Mouse (Mus musculus): ENCODE data around the gene Dnajb4. TPM values are rescaled to one million over a fixed set of nuclear protein-coding genes. Genes with fewer than 3 reads are reported as not detected.
"Not testable (repeated sequence)": the region's sequence is repeated elsewhere in the genome, so short reads cannot be mapped to it uniquely, and the experiment has no call there.

Gene Dnajb4
- polyA plus RNA-seq, 1 experiment from 2014 or later, result 49.5 TPM

DNA sequence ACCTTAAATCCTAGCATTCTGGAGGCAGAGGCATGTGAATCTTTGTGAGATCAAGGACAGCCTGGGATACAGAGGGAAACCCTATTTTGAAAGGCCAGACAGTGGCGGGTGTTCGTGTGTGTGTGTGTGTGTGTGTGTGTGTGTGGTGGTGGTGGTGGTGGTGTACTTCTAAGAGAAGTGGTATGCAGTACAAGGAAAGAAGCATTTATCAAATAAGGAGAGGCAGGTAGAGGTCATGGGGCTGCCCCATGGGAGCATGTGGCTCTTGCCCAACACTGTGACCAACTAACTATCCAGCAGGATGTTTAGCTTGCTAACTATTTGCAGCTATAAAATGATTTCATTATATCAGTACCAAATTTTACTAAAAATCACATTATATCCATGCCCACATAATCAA is 8.5 kb downstream of the Dnajb4 start:
- Histone ChIP-seq H3K4me1 (ENCODE audit: control insufficient read depth, insufficient read depth, low read depth, low read length) (no peaks in the 10 kb centered on the region), H3K4me2 (ENCODE audit: low read length) (no peak overlapping the region), H3K27me3 (replicated peaks; ENCODE audit: control insufficient read depth, insufficient read depth, low read length) (no peaks in the 10 kb centered on the region), H3K4me3 (ENCODE audit: low read length) (no peak overlapping the region), H3K27ac (ENCODE audit: low read depth, low read length) (no peak overlapping the region), H3K9ac (ENCODE audit: low read depth, low read length) (no peak overlapping the region), H3K36me3 (ENCODE audit: control insufficient read depth, insufficient read depth, low read length) (no peaks in the 10 kb centered on the region), H3K9me3 (ENCODE audit: control insufficient read depth, low read length) (no peaks in the 10 kb centered on the region)
- ATAC-seq, result no peak
- WGBS, result 74% methylated on average over 2 of the region's 2 CpGs

DNA sequence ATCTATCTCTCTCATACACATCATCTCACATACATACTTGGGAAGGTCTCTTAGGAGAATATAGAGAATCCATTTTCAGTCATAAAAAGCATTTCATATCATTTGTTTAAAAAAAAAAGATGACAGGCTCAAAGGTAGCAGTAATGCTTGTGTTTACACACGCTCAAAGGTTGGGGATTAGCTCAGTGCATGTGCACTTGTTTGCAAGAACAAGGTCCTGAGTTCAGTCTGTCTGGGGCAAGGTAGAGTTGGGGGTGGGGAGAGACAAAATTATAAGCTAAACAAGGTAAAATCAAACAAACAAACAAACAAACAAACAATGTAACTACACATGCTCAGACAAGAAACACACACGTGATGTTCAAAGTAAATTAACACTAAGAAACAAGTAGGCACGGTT is 8.9 kb downstream of the Dnajb4 start:
- Histone ChIP-seq H3K27ac (ENCODE audit: low read depth, low read length) (no peak overlapping the region), H3K9ac (ENCODE audit: low read depth, low read length) (no peak overlapping the region), H3K4me2 (ENCODE audit: low read length) (no peak overlapping the region), H3K4me3 (ENCODE audit: low read length) (no peak overlapping the region), H3K27me3 (replicated peaks; ENCODE audit: control insufficient read depth, insufficient read depth, low read length) (no peaks in the 10 kb centered on the region), H3K36me3 (ENCODE audit: control insufficient read depth, insufficient read depth, low read length) (no peaks in the 10 kb centered on the region), H3K9me3 (ENCODE audit: control insufficient read depth, low read length) (no peaks in the 10 kb centered on the region), H3K4me1 (ENCODE audit: control insufficient read depth, insufficient read depth, low read depth, low read length) (no peaks in the 10 kb centered on the region)
- ATAC-seq, result no peak
- whole genome bisulfite sequencing, result 94% methylated on average over 3 of the region's 3 CpGs

DNA sequence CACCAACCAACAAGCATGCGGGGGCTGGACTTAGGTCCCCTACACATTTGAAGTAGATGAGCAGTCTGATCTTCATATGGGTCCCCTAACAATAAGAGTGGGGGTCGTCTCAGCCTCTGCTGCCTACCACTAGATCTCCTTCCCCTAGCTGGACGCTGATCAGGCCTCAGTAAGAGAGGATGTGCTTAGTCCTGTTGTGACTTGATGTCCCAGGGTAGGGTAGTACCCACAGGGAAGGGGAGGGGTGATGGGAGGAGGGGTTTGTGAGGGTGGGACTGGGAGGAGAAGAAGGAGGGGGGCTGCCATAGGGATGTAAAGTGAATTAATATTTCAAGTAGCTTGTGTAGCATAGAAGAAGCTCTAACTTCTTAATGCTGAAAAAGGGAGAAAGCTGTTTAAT is 11.0 kb downstream of the Dnajb4 start:
- Histone ChIP-seq H3K4me1 (ENCODE audit: control insufficient read depth, insufficient read depth, low read depth, low read length) (no peaks in the 10 kb centered on the region), H3K9ac (ENCODE audit: low read depth, low read length) (no peak overlapping the region), H3K4me2 (ENCODE audit: low read length) (no peak overlapping the region), H3K36me3 (ENCODE audit: control insufficient read depth, insufficient read depth, low read length) (no peaks in the 10 kb centered on the region), H3K27ac (ENCODE audit: low read depth, low read length) (no peak overlapping the region), H3K4me3 (ENCODE audit: low read length) (no peak overlapping the region), H3K27me3 (replicated peaks; ENCODE audit: control insufficient read depth, insufficient read depth, low read length) (no peaks in the 10 kb centered on the region), H3K9me3 (ENCODE audit: control insufficient read depth, low read length) (no peaks in the 10 kb centered on the region)
- no peak for ATAC-seq
- 68% methylated on average over 3 of the region's 3 CpGs for WGBS

DNA sequence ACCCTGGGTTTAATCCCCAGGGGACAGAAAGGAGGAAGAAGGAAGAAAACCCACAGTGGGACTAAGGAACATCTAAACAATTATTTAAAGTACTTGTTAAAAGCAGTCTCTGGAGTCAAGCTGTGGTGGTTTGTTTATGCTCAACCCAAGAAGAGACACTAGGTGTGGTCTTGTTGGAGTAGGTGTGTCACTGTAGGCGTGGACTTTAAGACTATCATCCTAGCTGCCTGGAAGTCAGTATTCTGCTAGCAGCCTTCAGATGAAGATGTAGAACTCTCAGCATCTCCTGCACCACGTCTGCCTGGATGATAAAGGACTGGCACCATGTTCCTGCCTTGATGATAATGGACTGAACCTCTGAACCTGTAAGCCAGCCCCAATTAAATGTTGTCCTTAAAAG is 12.9 kb downstream of the Dnajb4 start:
- 47% methylated on average over 2 of the region's 2 CpGs for WGBS

DNA sequence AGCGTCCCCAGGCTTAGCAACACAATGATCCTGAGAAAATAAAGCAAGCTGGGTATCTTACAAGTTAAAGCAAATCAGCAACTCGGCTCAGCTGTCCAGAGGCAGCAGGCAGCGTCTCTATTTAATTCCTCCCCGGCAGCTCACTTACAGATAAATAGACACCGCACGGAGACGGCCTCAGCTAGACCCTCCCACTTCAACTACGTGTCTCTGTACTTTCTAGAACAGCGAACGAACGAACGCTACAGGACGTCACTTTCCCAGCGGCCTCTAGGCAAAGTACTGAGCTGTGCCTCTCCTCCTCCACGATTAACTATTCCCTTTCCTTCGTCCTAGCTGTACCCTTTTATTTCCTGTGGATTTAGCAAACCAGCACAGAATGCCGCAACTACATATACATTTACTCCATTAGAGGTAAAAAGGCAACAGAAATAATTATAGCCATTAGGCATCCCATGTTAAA is 16.4 kb downstream of the Dnajb4 start:
- ATAC-seq, result peak; percentile 99
- H3K9ac ChIP-seq (ENCODE audit: low read depth, low read length), result peak overlapping the region; percentile 59
- H3K9me3 ChIP-seq (ENCODE audit: control insufficient read depth, low read length), result no peaks in the 10 kb centered on the region
- 1% methylated on average over 17 of the region's 17 CpGs for WGBS
- H3K36me3 ChIP-seq (ENCODE audit: control insufficient read depth, insufficient read depth, low read length), result no peaks in the 10 kb centered on the region
- peak overlapping the region; percentile 53 for H3K4me2 ChIP-seq (ENCODE audit: low read length)
- peak overlapping the region; percentile 81 for H3K27ac ChIP-seq (ENCODE audit: low read depth, low read length)
- H3K4me1 ChIP-seq (ENCODE audit: control insufficient read depth, insufficient read depth, low read depth, low read length), result peaks cover 12% of the 10 kb centered on the region
- H3K27me3 ChIP-seq (replicated peaks; ENCODE audit: control insufficient read depth, insufficient read depth, low read length), result no peaks in the 10 kb centered on the region
- peak overlapping the region; percentile 51 for H3K4me3 ChIP-seq (ENCODE audit: low read length)

More for the DNA sequence above, 12.9 kb downstream of the Dnajb4 start:
- ATAC-seq; H3K9me3 ChIP-seq (ENCODE audit: control insufficient read depth, low read length); H3K27ac ChIP-seq (ENCODE audit: low read depth, low read length); H3K4me2 ChIP-seq (ENCODE audit: low read length); H3K9ac ChIP-seq (ENCODE audit: low read depth, low read length); H3K4me1 ChIP-seq (ENCODE audit: control insufficient read depth, insufficient read depth, low read depth, low read length); H3K4me3 ChIP-seq (ENCODE audit: low read length); H3K36me3 ChIP-seq (ENCODE audit: control insufficient read depth, insufficient read depth, low read length); H3K27me3 ChIP-seq (replicated peaks; ENCODE audit: control insufficient read depth, insufficient read depth, low read length): not testable (repeated sequence)

DNA sequence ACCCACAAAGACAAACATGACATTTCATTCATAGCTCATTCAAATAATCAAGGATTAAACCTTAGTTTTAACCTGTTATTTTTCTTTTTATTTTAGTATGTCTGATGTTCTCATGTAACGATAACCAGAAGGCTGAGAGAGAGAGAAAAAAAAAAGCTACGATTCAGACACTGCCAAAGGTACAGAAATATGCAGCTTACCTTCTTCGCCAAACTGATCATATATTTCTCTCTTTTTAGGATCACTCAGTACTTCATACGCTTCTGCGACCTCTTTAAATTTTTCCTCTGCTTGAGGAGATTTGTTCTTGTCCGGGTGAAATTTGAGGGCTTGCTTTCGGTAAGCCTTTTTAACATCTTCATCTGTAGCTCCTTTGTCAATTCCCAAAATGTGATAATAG is 16.9 kb downstream of the Dnajb4 start:
- no peak for ATAC-seq
- no peaks in the 10 kb centered on the region for H3K36me3 ChIP-seq (ENCODE audit: control insufficient read depth, insufficient read depth, low read length)
- peak overlapping the region; percentile 81 for H3K27ac ChIP-seq (ENCODE audit: low read depth, low read length)
- no peaks in the 10 kb centered on the region for H3K27me3 ChIP-seq (replicated peaks; ENCODE audit: control insufficient read depth, insufficient read depth, low read length)
- peak overlapping the region; percentile 53 for H3K4me2 ChIP-seq (ENCODE audit: low read length)
- WGBS, result 7% methylated on average over 7 of the region's 7 CpGs
- H3K4me1 ChIP-seq (ENCODE audit: control insufficient read depth, insufficient read depth, low read depth, low read length), result peaks cover 12% of the 10 kb centered on the region
- peak overlapping the region; percentile 51 for H3K4me3 ChIP-seq (ENCODE audit: low read length)
- H3K9me3 ChIP-seq (ENCODE audit: control insufficient read depth, low read length), result no peaks in the 10 kb centered on the region
- H3K9ac ChIP-seq (ENCODE audit: low read depth, low read length), result peak overlapping the region; percentile 59

DNA sequence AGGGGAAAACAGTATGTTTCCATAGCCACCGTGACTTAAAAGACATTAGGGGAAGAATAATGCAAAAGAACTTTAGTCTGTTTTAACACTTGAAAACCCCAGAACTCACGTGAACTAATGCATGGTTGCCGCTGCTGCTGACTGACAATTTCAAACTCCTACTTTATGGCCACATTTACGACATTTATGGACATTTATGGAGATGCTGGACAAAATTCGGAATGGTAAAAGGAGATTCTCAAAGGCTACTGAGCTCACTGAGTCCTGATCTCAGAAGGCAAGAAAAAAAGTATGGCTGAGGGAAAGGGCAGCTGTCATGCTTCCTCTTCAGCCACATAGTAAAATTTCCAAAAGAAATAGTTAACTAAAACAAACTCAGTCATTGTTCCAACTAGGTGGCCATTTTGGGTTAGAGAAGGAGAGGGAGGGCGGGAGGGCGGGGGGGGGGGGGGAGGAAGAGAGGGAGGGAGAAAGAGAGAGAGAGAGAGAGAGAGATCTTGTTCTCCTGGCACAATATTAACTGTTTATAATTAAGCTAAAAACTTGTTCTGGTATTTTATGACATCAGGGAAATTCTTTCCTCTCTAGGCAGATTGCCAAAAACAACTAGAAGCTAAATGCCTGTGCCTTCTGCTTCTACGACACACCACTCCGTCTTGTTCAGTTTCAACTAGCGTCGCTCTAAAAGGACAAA is 17.7 kb downstream of the Dnajb4 start:
- H3K4me3 ChIP-seq (ENCODE audit: low read length), result peak overlapping the region; percentile 42
- H3K9ac ChIP-seq (ENCODE audit: low read depth, low read length), result peak overlapping the region; percentile 48
- no peaks in the 10 kb centered on the region for H3K9me3 ChIP-seq (ENCODE audit: control insufficient read depth, low read length)
- H3K36me3 ChIP-seq (ENCODE audit: control insufficient read depth, insufficient read depth, low read length), result no peaks in the 10 kb centered on the region
- peak overlapping the region; percentile 51; the same call in 1 of the 2 replicates for H3K27ac ChIP-seq (ENCODE audit: low read depth, low read length)
- ATAC-seq, result no peak
- 33% methylated on average over 10 of the region's 11 CpGs for WGBS
- no peaks in the 10 kb centered on the region for H3K27me3 ChIP-seq (replicated peaks; ENCODE audit: control insufficient read depth, insufficient read depth, low read length)
- H3K4me1 ChIP-seq (ENCODE audit: control insufficient read depth, insufficient read depth, low read depth, low read length), result peaks cover 12% of the 10 kb centered on the region
- peak overlapping the region; percentile 65 for H3K4me2 ChIP-seq (ENCODE audit: low read length)

DNA sequence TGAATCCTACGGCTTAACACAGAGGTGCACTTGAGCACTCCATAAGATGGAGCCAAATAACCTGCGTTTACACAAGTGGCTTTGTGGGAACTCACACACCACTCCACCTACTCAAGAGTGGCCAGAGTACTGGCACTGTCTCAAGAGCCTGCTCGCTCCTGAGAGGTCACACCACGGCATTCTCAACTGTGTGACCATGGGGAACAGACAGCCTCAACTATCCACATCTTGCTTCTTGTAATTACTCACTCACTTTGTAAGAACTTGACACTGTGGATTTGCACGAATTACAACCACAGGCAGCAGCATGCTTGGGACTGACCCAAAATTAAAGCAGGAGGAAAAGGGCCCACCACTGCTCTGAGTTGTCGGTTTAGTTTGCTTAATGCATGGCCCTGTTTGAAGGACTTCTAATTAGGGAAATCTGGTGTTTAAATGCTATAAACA is 18.3 kb downstream of the Dnajb4 start:
- Histone ChIP-seq H3K4me1 (ENCODE audit: control insufficient read depth, insufficient read depth, low read depth, low read length) (peaks cover 12% of the 10 kb centered on the region), H3K36me3 (ENCODE audit: control insufficient read depth, insufficient read depth, low read length) (no peaks in the 10 kb centered on the region), H3K9me3 (ENCODE audit: control insufficient read depth, low read length) (no peaks in the 10 kb centered on the region), H3K27ac (ENCODE audit: low read depth, low read length) (peak overlapping the region; percentile 51), H3K9ac (ENCODE audit: low read depth, low read length) (peak overlapping the region; percentile 48), H3K4me3 (ENCODE audit: low read length) (peak overlapping the region; percentile 42), H3K4me2 (ENCODE audit: low read length) (peak overlapping the region; percentile 65), H3K27me3 (replicated peaks; ENCODE audit: control insufficient read depth, insufficient read depth, low read length) (no peaks in the 10 kb centered on the region)
- 29% methylated on average over 6 of the region's 6 CpGs for WGBS
- ATAC-seq, result peak; percentile 22; the same call in 1 of the 2 replicates

DNA sequence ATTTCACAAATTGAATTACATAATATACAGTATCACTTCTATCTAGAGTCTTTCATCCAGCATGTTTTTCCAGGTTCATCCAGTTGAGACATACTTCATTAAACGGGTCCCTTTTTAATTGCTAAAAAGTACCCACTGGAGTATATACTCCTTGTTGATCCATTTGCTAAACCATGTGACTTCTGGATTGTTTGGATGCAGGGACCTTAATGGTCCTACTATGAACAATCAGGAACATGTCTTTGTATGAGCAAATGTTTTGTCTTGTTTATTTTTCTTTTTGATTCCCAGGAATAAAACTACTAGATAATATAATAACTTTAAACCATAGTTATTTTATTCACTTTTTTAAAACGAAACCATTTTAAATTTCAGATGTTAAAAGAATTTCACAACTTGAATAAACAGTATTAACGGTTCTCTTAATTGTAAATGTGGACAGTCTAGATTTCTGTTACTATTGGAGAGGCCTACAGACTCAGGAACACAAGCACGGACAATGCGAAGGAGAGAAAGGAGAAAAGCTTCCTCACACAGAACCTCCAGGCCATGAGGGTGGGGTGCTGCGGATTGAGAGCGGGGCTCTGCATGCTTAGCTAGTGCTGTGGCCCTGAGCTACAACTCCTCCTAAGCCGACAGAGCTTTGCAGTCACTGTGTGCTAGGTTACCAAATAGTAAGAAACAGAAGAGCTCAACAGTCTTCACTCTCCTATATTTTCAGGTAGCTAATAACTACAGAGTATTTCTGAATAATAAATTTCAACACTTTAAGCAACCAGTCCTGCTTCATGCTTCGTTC is 19.2 kb downstream of the Dnajb4 start:
- Histone ChIP-seq H3K36me3 (ENCODE audit: control insufficient read depth, insufficient read depth, low read length) (0 out of 2 replicates have a peak, but pooled peaks cover 3% of the 10 kb centered on the region), H3K27me3 (replicated peaks; ENCODE audit: control insufficient read depth, insufficient read depth, low read length) (no peaks in the 10 kb centered on the region), H3K9ac (ENCODE audit: low read depth, low read length) (no peak overlapping the region), H3K9me3 (ENCODE audit: control insufficient read depth, low read length) (no peaks in the 10 kb centered on the region), H3K4me3 (ENCODE audit: low read length) (no peak overlapping the region), H3K4me2 (ENCODE audit: low read length) (peak overlapping the region; percentile 37), H3K27ac (ENCODE audit: low read depth, low read length) (no peak overlapping the region), H3K4me1 (ENCODE audit: control insufficient read depth, insufficient read depth, low read depth, low read length) (peaks cover 12% of the 10 kb centered on the region)
- WGBS, result 79% methylated on average over 9 of the region's 9 CpGs
- no peak for ATAC-seq

Data from hindbrain, embryonic 16.5 days (tissue).